In the genomic region with DNA sequence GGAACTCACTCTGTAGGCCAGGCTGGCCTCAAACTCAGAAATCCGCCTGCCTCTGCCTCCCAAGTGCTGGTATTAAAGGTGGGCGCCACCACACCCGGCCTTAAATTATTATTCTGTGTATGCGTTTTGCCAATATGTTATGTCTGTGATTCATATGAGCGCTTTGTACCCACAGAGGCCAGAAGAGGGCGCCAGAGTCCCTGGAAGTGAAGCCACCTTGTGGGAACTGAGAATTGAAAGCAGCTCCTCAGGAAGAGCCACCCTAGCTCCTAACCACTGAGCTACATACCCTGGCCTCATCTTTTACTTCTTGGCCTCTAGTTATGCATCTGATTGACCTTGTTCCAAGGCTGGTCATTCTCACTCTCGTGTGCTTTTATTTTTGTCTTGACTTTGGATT, we compare ENCODE assay signal across 8 mouse cellular contexts. TPM values are rescaled to one million over a fixed set of nuclear protein-coding genes. Genes with fewer than 3 reads are reported as not detected.
DNase-seq lines count a peak whose midpoint lies in the region; ATAC-seq and TF ChIP-seq lines count a peak whose summit lies in the region.

No protein-coding gene starts in this region.

- peaks cover 7% of the 10 kb centered on the region; the same call in 1 of the 2 replicates for H3K27me3 ChIP-seq in liver, embryonic 12.5 days (replicated peaks)
- H3K27me3 ChIP-seq in limb, embryonic 11.5 days (ENCODE audit: control insufficient read depth, insufficient read depth, low read length), result no peaks in the 10 kb centered on the region

- H3K4me2 ChIP-seq in liver, embryonic 12.5 days, result no peak overlapping the region
- H3K4me2 ChIP-seq in limb, embryonic 11.5 days (ENCODE audit: low read depth, severe bottlenecking), result no peak overlapping the region

- H3K36me3 ChIP-seq in liver, embryonic 12.5 days, result no peaks in the 10 kb centered on the region
- H3K36me3 ChIP-seq in limb, embryonic 11.5 days (ENCODE audit: control insufficient read depth, insufficient read depth, low read length), result no peaks in the 10 kb centered on the region

- 26% methylated on average over 7 of the region's 7 CpGs for WGBS in liver, embryonic 12.5 days (ENCODE audit: insufficient replicate concordance)
- WGBS in limb, embryonic 11.5 days, result 26% methylated on average over 7 of the region's 7 CpGs

- ATAC-seq in liver, embryonic 12.5 days, result no peak
- ATAC-seq in limb, embryonic 11.5 days (ENCODE audit: insufficient number of reproducible peaks, low FRiP score, low TSS enrichment, low read depth), result no peak

- H3K4me3 ChIP-seq in liver, embryonic 12.5 days, result no peak overlapping the region
- H3K4me3 ChIP-seq in embryonic fibroblast, embryonic 13.5 days (ENCODE audit: insufficient read depth, low read length), result no peak overlapping the region
- no peak overlapping the region for H3K4me3 ChIP-seq in limb, embryonic 11.5 days (ENCODE audit: low read depth, low read length)

- H3K9me3 ChIP-seq in liver, embryonic 12.5 days (replicated peaks), result no peaks in the 10 kb centered on the region
- no peaks in the 10 kb centered on the region for H3K9me3 ChIP-seq in limb, embryonic 11.5 days (ENCODE audit: control insufficient read depth, low read length)

- peak; percentile 45 for TF ChIP-seq CTCF in embryonic fibroblast, embryonic 13.5 days (IDR thresholded peaks at IDR 0.05; ENCODE audit: borderline replicate concordance, insufficient read depth, low read length)

- no peak overlapping the region for H3K27ac ChIP-seq in liver, embryonic 12.5 days
- H3K27ac ChIP-seq in embryonic fibroblast, embryonic 13.5 days (ENCODE audit: insufficient read depth, low read length), result no peak overlapping the region
- H3K27ac ChIP-seq in limb, embryonic 11.5 days (replicated peaks; ENCODE audit: low read depth, low read length), result no peak overlapping the region

- peak; percentile 84 for DNase-seq in liver
- DNase-seq in adrenal gland, postnatal 36 days, result peak; percentile 85 to 89
- DNase-seq in induced T-regulatory cell, adult 2 months (ENCODE audit: low read depth), result peak; percentile 96
- peak; percentile 83 for DNase-seq in limb, embryonic 11.5 days (ENCODE audit: low spot score)
- DNase-seq in retina, postnatal 1 day, result peak; percentile 82
- peak; percentile 43 to 61 for DNase-seq in urinary bladder, adult 18-20 months (ENCODE audit: low spot score in 2 of 2)

- no peak overlapping the region for H3K9ac ChIP-seq in liver, embryonic 12.5 days
- H3K9ac ChIP-seq in limb, embryonic 11.5 days (ENCODE audit: low read length), result no peak overlapping the region

- H3K4me1 ChIP-seq in liver, embryonic 12.5 days, result peaks cover 15% of the 10 kb centered on the region; the same call in 1 of the 2 replicates
- H3K4me1 ChIP-seq in embryonic fibroblast, embryonic 13.5 days (ENCODE audit: control insufficient read depth, insufficient read depth, low read length), result peaks cover 2% of the 10 kb centered on the region; the same call in 1 of the 2 replicates
- no peaks in the 10 kb centered on the region; the same call in 1 of the 2 replicates for H3K4me1 ChIP-seq in limb, embryonic 11.5 days (ENCODE audit: control insufficient read depth, insufficient read depth, low read length)

- TF ChIP-seq POLR2A in embryonic fibroblast, embryonic 13.5 days (IDR thresholded peaks at IDR 0.05; ENCODE audit: low read depth, low read length), result no peak

RNA-seq across cellular contexts. Expression of gene Ifit2, which starts 2.5 kb away (rescaled TPM):
- 2.9 and 3.1 TPM in 2 replicates for polyA plus RNA-seq in liver, embryonic 12.5 days (2016; fragmentation: Nextera tagmentation; extraction: Ambion mirVana)
- 1 to 10 TPM; 4.1 to 5.8 TPM for total RNA-seq in adrenal gland, postnatal 36 days (2021)
- 13.2 and 17.6 TPM in 2 replicates for polyA plus RNA-seq in embryonic fibroblast, embryonic 13.5 days (2011; ENCODE audit: insufficient read length, low read depth, missing spikeins)
- 6.7 and 8.7 TPM in 2 replicates for polyA plus RNA-seq in limb, embryonic 11.5 days (2014; fragmentation: Nextera tagmentation; extraction: Ambion mirVana)

RNA-seq across cellular contexts. Expression of gene Lipa, which starts 20.7 kb away (rescaled TPM):
- 33.4 and 35.0 TPM in 2 replicates for polyA plus RNA-seq in liver, embryonic 12.5 days (2016; fragmentation: Nextera tagmentation; extraction: Ambion mirVana)
- total RNA-seq in adrenal gland, postnatal 36 days (2021), result 100 to 1,000 TPM in 1 of 2 experiments, 10 to 100 TPM in 1; 87.3 to 203 TPM
- polyA plus RNA-seq in embryonic fibroblast, embryonic 13.5 days (2011; ENCODE audit: insufficient read length, low read depth, missing spikeins), result 66.0 and 68.3 TPM in 2 replicates
- 25.6 and 26.0 TPM in 2 replicates for polyA plus RNA-seq in limb, embryonic 11.5 days (2014; fragmentation: Nextera tagmentation; extraction: Ambion mirVana)

RNA-seq across cellular contexts. Expression of gene Ifit3, which starts 35.4 kb away (rescaled TPM):
- 0.60 and 0.69 TPM in 2 replicates for polyA plus RNA-seq in liver, embryonic 12.5 days (2016; fragmentation: Nextera tagmentation; extraction: Ambion mirVana)
- total RNA-seq in adrenal gland, postnatal 36 days (2021), result 10 to 100 TPM; 10.9 to 13.1 TPM
- polyA plus RNA-seq in embryonic fibroblast, embryonic 13.5 days (2011; ENCODE audit: insufficient read length, low read depth, missing spikeins), result 11.6 and 15.3 TPM in 2 replicates
- 0.40 and 1.3 TPM in 2 replicates for polyA plus RNA-seq in limb, embryonic 11.5 days (2014; fragmentation: Nextera tagmentation; extraction: Ambion mirVana)

RNA-seq across cellular contexts. Expression of gene Ifit1bl1, which starts 53.8 kb away (rescaled TPM):
- 0.07 and 0.08 TPM in 2 replicates for polyA plus RNA-seq in liver, embryonic 12.5 days (2016; fragmentation: Nextera tagmentation; extraction: Ambion mirVana)
- total RNA-seq in adrenal gland, postnatal 36 days (2021), result under 1 TPM; 0.40 to 0.92 TPM
- polyA plus RNA-seq in embryonic fibroblast, embryonic 13.5 days (2011; ENCODE audit: insufficient read length, low read depth, missing spikeins), result 0.40 and 0.48 TPM in 2 replicates
- 0.13 and 0.14 TPM in 2 replicates for polyA plus RNA-seq in limb, embryonic 11.5 days (2014; fragmentation: Nextera tagmentation; extraction: Ambion mirVana)

RNA-seq across cellular contexts. Expression of gene Ifit3b, which starts 59.8 kb away (rescaled TPM):
- polyA plus RNA-seq in liver, embryonic 12.5 days (2016; fragmentation: Nextera tagmentation; extraction: Ambion mirVana), result 0.14 TPM in 1 of 2 replicates, not detected in the other
- 1 to 10 TPM; 3.5 to 3.7 TPM for total RNA-seq in adrenal gland, postnatal 36 days (2021)
- polyA plus RNA-seq in embryonic fibroblast, embryonic 13.5 days (2011; ENCODE audit: insufficient read length, low read depth, missing spikeins), result 3.4 and 3.6 TPM in 2 replicates
- polyA plus RNA-seq in limb, embryonic 11.5 days (2014; fragmentation: Nextera tagmentation; extraction: Ambion mirVana), result 0.11 TPM in 1 of 2 replicates, not detected in the other
